Mouse (Mus musculus): ENCODE data around the gene Il31. TPM values are rescaled to one million over a fixed set of nuclear protein-coding genes. Genes with fewer than 3 reads are reported as not detected.
A peak's percentile ranks its signal among the peaks of the same experiment; 100 is the strongest.

Il31 gene
- not detected in 2 replicates for polyA plus RNA-seq (2015; fragmentation: Nextera tagmentation; extraction: Ambion mirVana)

- H3K9me3 ChIP-seq: no peaks in the 10 kb centered on the region
- 6% methylated on average over 25 of the region's 25 CpGs for WGBS
- peaks cover 11% of the 10 kb centered on the region for H3K4me1 ChIP-seq (replicated peaks)
- peak within 1 kb of the TSS; percentile 57 for H3K4me2 ChIP-seq (replicated peaks)
- peak; percentile 85 for ATAC-seq
- H3K27ac ChIP-seq: no peak within 1 kb of the TSS
- H3K4me3 ChIP-seq (replicated peaks): peak within 1 kb of the TSS; percentile 30
- H3K36me3 ChIP-seq: no peaks in the 10 kb centered on the region
- H3K9ac ChIP-seq (replicated peaks): no peak within 1 kb of the TSS
- H3K27me3 ChIP-seq: peaks cover 9% of the 10 kb centered on the region; the same call in 1 of the 2 replicates
These were observed at the start of gene Il31, which contains the start of gene Lrrc43 for GRCm38 (mm10) chr5:123489112-123489785. Gene Il31 (minus strand): TSS chr5:123489489. Gene Lrrc43 (plus strand): TSS chr5:123489305.

DNA sequence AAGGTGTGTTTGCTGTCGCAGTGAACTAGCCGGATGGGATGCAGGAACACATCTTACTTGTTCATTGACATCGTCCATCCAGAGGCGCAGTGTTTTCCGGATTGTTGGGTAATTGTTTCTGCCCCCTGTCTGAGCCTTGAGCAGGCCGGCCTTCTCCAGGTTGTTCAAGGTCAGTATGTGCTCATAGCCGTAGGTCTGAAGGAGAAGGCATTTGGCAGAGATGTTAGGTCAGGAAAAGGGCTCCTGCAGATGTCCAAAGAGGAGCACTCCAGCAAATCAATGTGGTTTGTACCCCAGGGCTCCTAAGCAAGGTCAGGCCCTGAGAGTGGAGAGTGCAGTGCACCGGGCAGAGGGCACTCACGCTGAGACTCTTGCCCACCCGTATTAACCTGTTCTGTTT lies 44.5 kb upstream of the Il31 start:
- Histone ChIP-seq H3K9me3 (no peaks in the 10 kb centered on the region), H3K36me3 (peaks cover 84% of the 10 kb centered on the region), H3K27ac (no peak overlapping the region), H3K27me3 (no peaks in the 10 kb centered on the region), H3K9ac (replicated peaks) (no peak overlapping the region), H3K4me2 (replicated peaks) (no peak overlapping the region), H3K4me1 (replicated peaks) (no peaks in the 10 kb centered on the region), H3K4me3 (replicated peaks) (no peak overlapping the region)
- no peak for ATAC-seq
- WGBS: 93% methylated on average over 10 of the region's 10 CpGs

- Histone ChIP-seq H3K9me3 (no peaks in the 10 kb centered on the region), H3K4me1 (replicated peaks) (peaks cover under 1% of the 10 kb centered on the region; the same call in 1 of the 2 replicates), H3K36me3 (peaks cover 72% of the 10 kb centered on the region), H3K4me2 (replicated peaks) (no peak overlapping the region), H3K27ac (no peak overlapping the region), H3K9ac (replicated peaks) (no peak overlapping the region), H3K4me3 (replicated peaks) (no peak overlapping the region), H3K27me3 (no peaks in the 10 kb centered on the region)
- ATAC-seq: no peak
- WGBS: 89% methylated on average over 8 of the region's 8 CpGs
These were observed 40.8 kb upstream of the Il31 start for GRCm38 (mm10) chr5:123530056-123530455.

GRCm38 (mm10) chr5:123528641-123529040 lies 39.4 kb upstream of the Il31 start:
- 80% methylated on average over 7 of the region's 7 CpGs for WGBS
- H3K27ac ChIP-seq: no peak overlapping the region
- H3K4me3 ChIP-seq (replicated peaks): no peak overlapping the region
- no peak overlapping the region for H3K4me2 ChIP-seq (replicated peaks)
- H3K27me3 ChIP-seq: no peaks in the 10 kb centered on the region
- H3K4me1 ChIP-seq (replicated peaks): peaks cover 8% of the 10 kb centered on the region
- H3K9ac ChIP-seq (replicated peaks): no peak overlapping the region
- ATAC-seq: no peak
- peaks cover 61% of the 10 kb centered on the region for H3K36me3 ChIP-seq
- H3K9me3 ChIP-seq: no peaks in the 10 kb centered on the region

DNA sequence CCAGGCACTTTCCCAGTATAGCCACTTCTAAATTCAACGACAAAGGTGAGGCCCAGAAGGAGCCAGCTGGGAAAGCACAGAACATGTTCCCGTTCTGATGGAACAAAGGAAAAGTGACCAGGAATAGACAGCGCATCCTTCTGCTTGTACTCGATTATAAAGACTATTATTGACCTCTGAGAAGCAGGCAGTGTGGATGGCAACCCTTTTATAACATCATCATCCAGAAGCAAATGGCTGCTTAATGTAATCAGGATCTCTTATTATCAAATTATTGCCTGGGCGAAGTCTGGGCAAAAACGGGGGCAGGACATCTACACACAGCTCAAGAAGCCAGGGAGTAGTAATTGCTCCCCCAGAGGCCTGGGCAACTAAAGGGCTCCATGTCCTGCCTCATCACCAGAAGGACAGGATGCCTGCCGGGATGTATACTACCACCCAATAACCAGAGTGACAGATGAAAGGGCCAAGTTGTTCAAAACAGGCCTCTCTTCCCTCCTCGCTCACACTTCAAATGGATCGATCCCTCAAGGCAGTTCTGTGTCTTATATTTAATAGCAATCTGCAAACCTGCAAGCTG lies 36.7 kb upstream of the Il31 start:
- H3K4me1 ChIP-seq (replicated peaks): peaks cover 29% of the 10 kb centered on the region
- no peak overlapping the region for H3K27ac ChIP-seq
- H3K4me2 ChIP-seq (replicated peaks): no peak overlapping the region
- H3K36me3 ChIP-seq: peaks cover 34% of the 10 kb centered on the region
- no peaks in the 10 kb centered on the region for H3K27me3 ChIP-seq
- no peak for ATAC-seq
- no peak overlapping the region for H3K4me3 ChIP-seq (replicated peaks)
- H3K9me3 ChIP-seq: no peaks in the 10 kb centered on the region
- WGBS: 91% methylated on average over 9 of the region's 9 CpGs
- H3K9ac ChIP-seq (replicated peaks): no peak overlapping the region

- no peaks in the 10 kb centered on the region for H3K9me3 ChIP-seq
- 85% methylated on average over 7 of the region's 7 CpGs for WGBS
- peak within 1 kb of the TSS; percentile 62 for H3K9ac ChIP-seq (replicated peaks)
- ATAC-seq: no peak
- H3K4me2 ChIP-seq (replicated peaks): peak within 1 kb of the TSS; percentile 92
- H3K4me1 ChIP-seq (replicated peaks): peaks cover 29% of the 10 kb centered on the region
- H3K36me3 ChIP-seq: peaks cover 28% of the 10 kb centered on the region
- H3K27me3 ChIP-seq: no peaks in the 10 kb centered on the region
- H3K4me3 ChIP-seq (replicated peaks): peak within 1 kb of the TSS; percentile 88
- peak within 1 kb of the TSS; percentile 73 for H3K27ac ChIP-seq
These were observed 36.0 kb upstream of the Il31 start, which contains the start of gene Gm49027 for GRCm38 (mm10) chr5:123525281-123525680. Gene Gm49027 (minus strand): TSS chr5:123525488.

- H3K4me3 ChIP-seq (replicated peaks): peak overlapping the region; percentile 88
- under 1% methylated on average over 26 of the region's 27 CpGs for WGBS
- no peaks in the 10 kb centered on the region for H3K27me3 ChIP-seq
- peak overlapping the region; percentile 62 for H3K9ac ChIP-seq (replicated peaks)
- H3K4me1 ChIP-seq (replicated peaks): peaks cover 29% of the 10 kb centered on the region
- peak; percentile 95 for ATAC-seq
- peaks cover 26% of the 10 kb centered on the region for H3K36me3 ChIP-seq
- H3K27ac ChIP-seq: peak overlapping the region; percentile 73
- H3K9me3 ChIP-seq: no peaks in the 10 kb centered on the region
- peak overlapping the region; percentile 92 for H3K4me2 ChIP-seq (replicated peaks)
These were observed 35.1 kb upstream of the Il31 start for GRCm38 (mm10) chr5:123524393-123524750.

GRCm38 (mm10) chr5:123523692-123524392 lies 34.6 kb upstream of the Il31 start, which contains the start of gene Diablo:
Gene Diablo (minus strand): TSS chr5:123524176.
- Histone ChIP-seq H3K27me3 (no peaks in the 10 kb centered on the region), H3K27ac (peak within 1 kb of the TSS; percentile 73), H3K9ac (replicated peaks) (peak within 1 kb of the TSS; percentile 78), H3K4me1 (replicated peaks) (peaks cover 29% of the 10 kb centered on the region), H3K4me3 (replicated peaks) (peak within 1 kb of the TSS; percentile 88), H3K4me2 (replicated peaks) (peak within 1 kb of the TSS; percentile 92), H3K36me3 (peaks cover 23% of the 10 kb centered on the region), H3K9me3 (no peaks in the 10 kb centered on the region)
- peak; percentile 98 for ATAC-seq
- WGBS: under 1% methylated on average over 82 of the region's 82 CpGs

DNA sequence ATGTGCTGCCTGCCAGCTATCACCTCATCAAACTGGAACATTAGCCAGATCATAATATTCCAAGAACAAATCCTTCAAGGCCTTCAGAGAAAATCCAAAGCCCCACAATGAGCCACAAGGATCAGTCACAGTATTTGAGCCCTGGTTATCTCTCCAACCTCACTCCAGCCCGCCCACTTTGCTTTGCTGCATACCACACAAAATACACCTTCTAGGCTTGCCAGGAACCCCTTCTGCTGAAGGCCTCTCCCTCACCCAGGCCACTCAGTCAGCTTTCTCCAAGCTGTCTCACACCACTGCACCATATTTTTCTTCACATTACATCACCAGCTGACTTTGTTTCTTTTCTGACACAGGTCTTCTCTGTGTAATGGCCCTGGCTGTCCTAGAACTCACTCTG lies 32.9 kb upstream of the Il31 start:
- no peak for ATAC-seq
- 85% methylated on average over 1 of the region's 1 CpGs for WGBS

GRCm38 (mm10) chr5:123521621-123522020 lies 32.3 kb upstream of the Il31 start:
- no peak overlapping the region for H3K9ac ChIP-seq (replicated peaks)
- H3K4me1 ChIP-seq (replicated peaks): peaks cover 29% of the 10 kb centered on the region
- H3K9me3 ChIP-seq: no peaks in the 10 kb centered on the region
- WGBS: 94% methylated on average over 1 of the region's 1 CpGs
- peaks cover 31% of the 10 kb centered on the region for H3K36me3 ChIP-seq
- no peak for ATAC-seq
- H3K27ac ChIP-seq: no peak overlapping the region
- no peak overlapping the region for H3K4me2 ChIP-seq (replicated peaks)
- no peaks in the 10 kb centered on the region for H3K27me3 ChIP-seq
- no peak overlapping the region for H3K4me3 ChIP-seq (replicated peaks)

More for the DNA sequence above, 32.9 kb upstream of the Il31 start:
- H3K4me3 ChIP-seq (replicated peaks): no peak overlapping the region
- H3K4me2 ChIP-seq (replicated peaks): no peak overlapping the region
- no peaks in the 10 kb centered on the region for H3K9me3 ChIP-seq
- peaks cover 26% of the 10 kb centered on the region for H3K36me3 ChIP-seq
- H3K4me1 ChIP-seq (replicated peaks): peaks cover 29% of the 10 kb centered on the region
- no peak overlapping the region for H3K9ac ChIP-seq (replicated peaks)
- H3K27me3 ChIP-seq: no peaks in the 10 kb centered on the region
- no peak overlapping the region for H3K27ac ChIP-seq

GRCm38 (mm10) chr5:123520666-123521065 lies 31.4 kb upstream of the Il31 start:
- WGBS: 89% methylated on average over 9 of the region's 9 CpGs

GRCm38 (mm10) chr5:123514871-123515270 lies 25.6 kb upstream of the Il31 start:
- no peak for ATAC-seq
- 93% methylated on average over 5 of the region's 5 CpGs for WGBS
- Histone ChIP-seq H3K4me2 (replicated peaks) (no peak overlapping the region), H3K9me3 (no peaks in the 10 kb centered on the region), H3K9ac (replicated peaks) (no peak overlapping the region), H3K4me1 (replicated peaks) (no peaks in the 10 kb centered on the region), H3K4me3 (replicated peaks) (no peak overlapping the region), H3K36me3 (peaks cover 75% of the 10 kb centered on the region), H3K27ac (no peak overlapping the region), H3K27me3 (no peaks in the 10 kb centered on the region)

More at GRCm38 (mm10) chr5:123520666-123521065, 31.4 kb upstream of the Il31 start:
- no peaks in the 10 kb centered on the region for H3K9me3 ChIP-seq
- no peak overlapping the region for H3K4me3 ChIP-seq (replicated peaks)
- peaks cover 41% of the 10 kb centered on the region for H3K36me3 ChIP-seq
- no peaks in the 10 kb centered on the region for H3K27me3 ChIP-seq
- no peak for ATAC-seq
- no peak overlapping the region for H3K9ac ChIP-seq (replicated peaks)
- H3K27ac ChIP-seq: no peak overlapping the region
- peaks cover 29% of the 10 kb centered on the region for H3K4me1 ChIP-seq (replicated peaks)
- H3K4me2 ChIP-seq (replicated peaks): no peak overlapping the region
